Mouse (Mus musculus) MEL-GATA-1-ER (cell line): ENCODE results near the gene Smarcd1.
"Not testable (repeated sequence)": the region's sequence is repeated elsewhere in the genome, so short reads cannot be mapped to it uniquely, and the experiment has no call there.

Source experiments
- DNase-seq: peaks from one replicate; pipeline ENCODE4 v3.0.0-alpha.2; 2012; ENCODE audit warnings: low read depth; ENCODE audit errors: extremely low read depth

The Smarcd1 gene

DNA sequence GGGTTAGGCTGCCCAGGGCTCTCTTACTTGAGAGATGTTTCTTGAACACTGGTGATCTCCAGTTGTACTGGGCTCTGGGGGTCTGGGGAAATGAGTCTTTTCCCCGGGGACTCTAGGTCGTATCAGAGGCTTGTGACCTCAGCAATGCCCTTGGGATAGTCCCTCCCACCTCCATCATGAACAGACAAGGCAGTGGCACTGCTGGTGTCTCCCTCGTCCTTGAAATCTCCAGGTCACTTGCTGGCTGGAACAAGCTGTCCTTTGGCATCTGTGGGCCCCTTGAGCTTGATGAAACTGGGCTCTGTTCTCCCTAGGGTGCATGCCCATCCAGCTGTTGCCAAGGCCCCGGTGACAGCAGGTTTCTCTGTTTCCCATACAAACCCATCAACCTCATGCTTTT lies 12.3 kb downstream of the Smarcd1 start:
- no peak for DNase-seq

DNA sequence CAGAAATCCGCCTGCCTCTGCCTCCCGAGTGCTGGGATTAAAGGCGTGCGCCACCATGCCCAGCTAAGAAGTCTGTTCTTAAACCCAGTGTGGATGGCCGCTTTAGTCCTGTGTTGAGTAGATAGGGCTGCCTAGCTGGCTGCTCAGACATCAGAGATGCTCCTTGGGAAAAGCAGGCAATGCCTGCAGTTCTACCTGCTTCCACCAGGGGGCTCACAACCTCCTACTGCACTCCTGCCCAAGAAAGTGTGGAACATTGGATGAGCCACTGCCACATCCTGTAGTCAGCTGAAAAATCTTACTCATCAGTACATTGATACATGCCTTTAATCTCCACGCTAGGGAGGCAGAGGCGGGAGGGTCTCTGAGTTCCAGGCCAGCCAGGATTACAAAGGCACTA lies 12.9 kb downstream of the Smarcd1 start:
- DNase-seq = peak; percentile 82

DNA sequence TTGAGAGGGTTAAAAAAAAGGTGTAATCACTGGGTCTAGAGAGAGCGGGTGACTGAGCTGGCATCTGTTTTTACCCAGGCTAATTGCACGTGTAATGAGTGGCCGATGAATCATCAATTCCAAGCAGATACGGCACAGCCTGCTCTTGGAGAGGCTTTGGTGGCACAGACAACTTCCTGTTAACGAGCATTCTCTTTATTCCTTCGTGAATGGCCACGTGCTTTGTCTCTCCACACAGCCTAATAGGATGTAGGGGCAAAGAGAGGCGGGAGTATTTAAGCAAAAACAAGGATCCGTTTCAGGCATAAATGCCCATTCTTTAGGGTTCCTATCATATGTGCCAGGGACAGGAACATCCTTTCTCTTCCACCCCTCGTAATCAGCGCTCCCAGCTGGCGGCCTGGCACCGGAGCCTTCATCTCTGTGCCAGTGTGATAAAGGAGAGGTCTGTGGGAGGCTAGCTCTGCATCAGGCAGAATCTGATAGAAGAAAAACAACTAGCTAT lies 13.5 kb downstream of the Smarcd1 start:
- peak; percentile 59 for DNase-seq

DNA sequence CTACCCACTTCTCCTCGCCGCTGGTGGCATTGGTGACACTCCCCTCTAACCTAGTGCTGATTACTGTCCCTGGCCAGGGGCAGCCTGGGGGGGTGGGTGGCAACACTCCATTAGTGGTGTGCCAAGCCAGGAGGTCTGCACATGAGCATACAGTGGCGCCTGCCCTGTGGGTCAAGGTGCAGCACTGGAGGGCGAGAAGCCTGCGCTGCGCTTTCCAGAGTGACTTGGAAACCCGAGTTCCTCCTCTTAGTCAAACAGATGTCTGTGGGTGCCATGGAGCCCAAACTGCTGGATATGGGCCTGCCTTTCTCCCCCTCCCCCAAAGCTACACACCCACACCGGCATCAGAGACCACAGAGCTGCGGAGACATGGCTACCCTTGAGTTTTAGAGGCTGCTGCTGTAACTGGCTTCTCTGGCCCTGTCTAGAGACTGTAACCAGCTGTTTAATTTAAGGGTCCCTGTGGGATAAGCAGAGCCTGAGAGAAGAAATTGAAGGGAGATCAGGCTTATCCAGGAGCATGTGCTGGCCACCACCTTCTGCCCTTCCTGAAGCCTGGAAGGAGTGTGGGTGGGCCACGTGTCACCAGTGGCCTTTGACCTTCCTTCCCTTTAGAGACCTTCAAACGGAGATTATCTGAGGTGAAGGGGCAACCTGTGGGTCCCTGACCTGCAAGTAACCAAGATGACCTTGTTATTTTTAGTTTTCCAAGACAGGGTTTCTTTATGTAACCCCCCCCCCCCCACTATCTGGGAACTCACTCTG lies 14.2 kb downstream of the Smarcd1 start:
- no peak for DNase-seq

DNA sequence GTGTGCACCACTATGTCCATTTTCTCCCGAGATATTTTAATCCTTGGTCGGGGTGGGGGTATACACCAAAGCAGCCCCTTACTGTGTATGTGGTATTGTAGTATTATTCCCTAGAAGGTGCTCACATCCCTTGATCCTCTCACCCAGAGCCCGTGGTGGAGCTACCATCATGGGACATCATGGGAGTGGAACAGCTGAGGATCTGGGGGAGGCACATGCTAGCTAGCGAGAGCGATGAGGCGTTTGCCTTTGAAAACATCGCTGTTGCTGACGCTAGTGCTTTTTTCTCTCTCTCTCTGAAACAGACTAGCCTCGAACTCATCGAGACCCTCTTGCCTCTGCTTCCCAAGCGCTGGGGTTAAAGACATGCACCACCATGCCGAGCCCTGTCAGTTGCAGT lies 14.9 kb downstream of the Smarcd1 start:
- DNase-seq = no peak

DNA sequence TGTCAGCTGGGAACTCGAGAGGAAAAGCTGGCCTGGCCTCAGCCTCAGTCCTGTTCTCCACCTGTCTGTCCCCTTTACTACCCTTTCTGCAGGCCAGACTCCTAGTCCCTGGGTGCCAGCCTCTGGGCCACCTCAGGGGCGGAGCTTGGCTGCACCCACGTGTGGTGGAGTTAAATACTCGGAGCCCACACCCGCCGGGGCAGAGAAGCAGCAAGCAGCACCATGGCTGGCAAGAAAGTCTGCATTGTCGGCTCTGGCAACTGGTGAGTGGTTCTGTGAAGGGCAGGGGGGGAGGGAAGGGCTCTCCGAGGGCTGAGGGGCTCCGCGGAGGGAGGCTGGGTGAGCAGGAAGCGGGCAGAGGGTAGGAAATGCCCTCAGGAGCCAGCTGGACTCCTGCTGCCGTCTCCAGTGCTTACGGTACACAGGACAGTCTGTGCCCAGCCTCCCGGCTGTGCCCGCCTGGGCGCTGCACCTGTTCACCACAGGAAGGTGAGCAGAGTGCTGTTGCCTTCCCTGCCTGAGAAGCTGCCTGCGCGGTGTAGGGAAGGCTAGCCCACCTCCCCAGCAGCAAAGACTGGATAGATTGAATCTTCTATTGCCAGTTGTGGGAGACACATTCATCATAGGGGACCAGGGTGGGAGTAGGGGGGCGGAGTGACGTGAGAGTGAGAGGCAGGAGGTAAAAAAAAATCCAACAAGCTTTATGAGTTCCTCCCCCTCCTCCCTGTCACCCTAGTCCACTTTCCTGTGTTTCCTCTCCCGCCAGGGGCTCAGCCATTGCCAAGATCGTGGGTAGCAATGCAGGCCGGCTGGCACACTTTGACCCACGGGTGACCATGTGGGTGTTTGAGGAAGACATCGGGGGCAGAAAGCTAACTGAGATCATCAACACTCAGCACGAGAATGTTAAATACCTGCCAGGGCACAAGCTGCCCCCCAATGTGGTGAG lies 15.7 kb downstream of the Smarcd1 start, which contains the start of gene Gpd1:
TSS of gene Gpd1 (plus strand) at position 130 of the 949 bp plus-strand sequence.
- DNase-seq = no peak

DNA sequence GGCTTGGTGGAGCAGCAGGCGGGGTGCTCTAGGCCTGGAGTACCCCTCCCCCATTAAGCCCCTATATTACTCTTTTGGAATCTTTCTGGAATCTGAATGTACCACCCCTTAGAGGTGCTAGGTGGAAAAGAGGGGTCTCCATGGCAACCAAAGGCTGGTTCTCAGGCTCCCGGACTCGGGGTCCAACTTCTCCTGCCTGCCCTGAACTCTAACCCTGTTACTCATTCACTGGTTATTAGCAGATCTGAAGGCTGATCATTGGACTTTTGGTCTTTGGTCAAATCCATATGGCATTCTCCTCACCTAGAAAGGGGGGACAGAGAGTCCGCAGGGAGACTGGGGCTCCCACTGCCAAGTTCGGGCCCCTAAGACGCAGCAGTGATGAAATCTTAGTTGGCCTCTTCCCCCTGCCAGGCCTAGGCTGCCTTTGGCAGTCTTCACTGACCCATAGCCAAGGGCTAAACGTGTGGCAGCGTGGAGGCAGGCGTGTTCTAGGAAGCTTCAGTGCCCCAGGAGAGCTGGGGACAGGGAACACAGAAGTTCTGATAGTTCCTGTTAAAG lies 16.6 kb downstream of the Smarcd1 start:
- no peak for DNase-seq

DNA sequence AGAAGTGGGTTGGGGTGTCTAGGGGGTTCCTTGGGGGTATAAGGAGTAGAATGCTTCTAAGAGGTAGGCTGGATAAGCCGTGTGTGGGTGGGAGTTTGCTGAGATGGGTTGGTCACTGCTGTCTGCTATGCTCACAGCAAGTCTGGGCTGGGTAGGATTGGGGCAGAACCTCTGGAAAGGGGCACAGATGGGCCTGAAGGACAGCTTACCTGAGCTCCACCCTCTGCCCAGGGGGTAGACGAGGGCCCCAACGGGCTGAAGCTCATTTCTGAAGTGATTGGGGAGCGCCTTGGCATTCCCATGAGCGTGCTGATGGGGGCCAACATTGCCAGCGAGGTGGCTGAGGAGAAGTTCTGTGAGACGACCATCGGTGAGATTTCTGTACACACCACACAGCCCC lies 17.9 kb downstream of the Smarcd1 start:
- no peak for DNase-seq

DNA sequence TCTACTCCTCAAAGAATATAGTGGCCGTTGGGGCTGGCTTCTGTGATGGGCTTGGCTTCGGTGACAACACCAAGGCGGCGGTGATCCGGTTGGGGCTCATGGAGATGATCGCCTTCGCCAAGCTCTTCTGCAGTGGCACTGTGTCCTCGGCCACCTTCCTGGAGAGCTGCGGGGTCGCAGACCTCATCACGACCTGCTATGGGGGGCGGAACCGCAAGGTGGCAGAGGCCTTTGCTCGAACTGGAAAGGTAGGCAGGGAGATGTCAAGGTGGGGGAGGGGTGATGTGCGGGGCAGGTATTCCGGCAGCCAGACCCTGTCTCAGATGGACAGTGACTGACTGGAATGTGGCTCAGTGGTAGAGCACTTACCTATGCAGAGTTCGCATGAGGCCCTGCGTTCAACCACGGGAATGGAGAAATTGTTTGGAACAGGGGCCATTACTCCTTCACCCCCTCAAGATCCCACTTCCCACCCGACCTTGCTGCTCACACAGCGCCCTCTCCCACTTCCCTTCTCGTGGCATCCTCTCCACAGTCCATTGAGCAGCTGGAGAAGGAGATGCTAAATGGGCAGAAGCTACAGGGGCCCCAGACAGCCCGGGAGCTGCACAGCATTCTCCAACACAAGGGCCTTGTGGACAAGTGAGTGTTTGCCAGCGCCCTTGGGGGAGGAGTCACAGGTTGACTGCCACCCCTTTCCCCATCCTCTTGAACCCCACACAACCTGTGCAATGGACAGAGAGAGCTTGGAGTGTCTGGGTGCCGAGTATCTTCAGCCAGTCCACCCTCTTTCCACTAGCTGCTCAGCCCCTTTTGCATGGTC lies 20.2 kb downstream of the Smarcd1 start:
- no peak for DNase-seq

DNA sequence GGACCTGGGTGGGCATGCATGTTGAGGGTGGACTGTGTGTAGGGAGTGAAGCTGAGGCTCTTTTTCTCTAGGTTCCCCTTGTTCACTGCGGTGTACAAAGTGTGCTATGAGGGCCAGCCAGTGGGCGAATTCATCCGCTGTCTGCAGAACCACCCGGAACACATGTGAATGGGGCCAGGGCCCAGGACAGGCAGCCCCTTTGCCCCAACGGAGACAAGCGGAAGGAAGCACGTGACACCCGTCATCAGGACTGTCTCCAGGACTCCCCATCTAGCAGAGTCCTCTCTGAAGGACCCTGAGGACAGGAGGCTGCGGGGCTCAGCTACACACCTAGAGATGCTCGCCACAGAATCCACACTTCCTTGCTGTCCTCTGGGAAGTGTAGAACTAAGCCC lies 21.2 kb downstream of the Smarcd1 start:
- DNase-seq = no peak

DNA sequence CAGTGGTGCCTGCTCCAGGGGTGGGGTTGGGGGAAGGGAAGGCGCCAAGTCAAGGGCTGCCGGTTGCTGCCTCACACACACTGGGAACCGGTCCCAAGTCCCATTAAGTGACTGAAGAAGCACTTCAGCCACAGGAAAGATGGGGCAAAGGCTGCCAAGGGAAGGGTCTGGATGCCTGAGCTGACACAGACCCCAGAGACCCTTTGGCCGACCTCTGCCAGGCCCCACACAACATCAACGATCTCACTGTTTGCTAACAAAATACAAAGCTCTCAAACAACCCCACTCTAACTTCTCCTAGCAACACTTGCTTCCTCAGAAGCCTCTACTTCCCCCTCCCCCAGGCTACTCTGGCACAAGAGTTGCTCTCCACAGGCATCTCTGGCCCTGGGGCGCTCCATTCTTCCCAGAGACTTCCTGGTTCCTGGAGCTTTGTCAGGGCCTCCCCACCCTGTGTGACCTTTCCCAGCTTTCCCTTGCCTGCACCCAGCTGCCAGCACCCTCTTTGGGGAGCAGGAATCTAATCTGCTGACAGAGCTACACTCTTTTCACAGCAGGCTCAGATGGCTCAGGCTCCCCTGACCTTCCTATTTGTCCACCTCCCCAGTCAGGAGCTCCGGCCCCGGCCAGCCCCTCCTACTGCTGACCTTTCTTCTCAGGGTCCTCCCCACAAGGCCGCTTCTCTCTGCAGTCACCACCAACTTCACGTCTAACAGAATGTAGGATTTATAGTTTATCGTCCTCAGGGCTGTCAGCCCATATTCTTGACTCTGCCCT lies 21.8 kb downstream of the Smarcd1 start:
- DNase-seq = peak; percentile 46

DNA sequence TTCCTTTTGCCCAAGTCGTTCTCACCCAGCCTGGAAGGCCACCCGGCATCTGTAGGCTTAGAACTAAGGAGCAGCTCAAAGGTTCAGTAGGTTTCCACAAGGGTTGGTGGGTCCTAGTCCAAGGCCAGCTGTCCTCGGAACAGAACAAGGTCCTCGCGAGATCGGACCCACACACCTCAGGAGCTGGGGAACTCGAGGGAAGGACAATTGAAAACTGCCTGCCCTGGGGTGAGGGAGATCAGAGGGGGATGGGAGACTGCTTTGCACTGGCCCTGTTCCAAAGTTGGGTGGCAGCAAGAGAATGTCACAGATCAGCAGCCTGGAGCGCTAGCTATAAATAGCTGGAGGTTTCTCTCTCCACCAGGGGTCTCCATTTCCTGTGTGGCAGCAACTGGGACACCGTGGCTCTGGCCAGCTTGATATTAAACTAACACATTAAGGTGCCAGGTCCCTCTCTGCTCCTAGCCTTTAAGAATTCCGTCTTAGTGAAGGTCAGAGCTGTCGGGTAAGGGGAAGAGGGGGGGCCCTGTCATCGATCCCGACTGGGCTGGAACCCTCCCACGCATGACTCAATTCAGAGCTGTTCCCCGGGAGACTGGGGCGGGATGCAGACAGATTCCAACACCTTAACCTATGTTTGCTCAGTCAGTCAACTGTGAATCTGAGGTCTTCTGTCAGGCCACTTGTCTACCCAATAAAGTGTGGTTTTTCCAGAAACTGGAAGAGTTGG lies 22.5 kb downstream of the Smarcd1 start:
- peak; percentile 68 for DNase-seq

DNA sequence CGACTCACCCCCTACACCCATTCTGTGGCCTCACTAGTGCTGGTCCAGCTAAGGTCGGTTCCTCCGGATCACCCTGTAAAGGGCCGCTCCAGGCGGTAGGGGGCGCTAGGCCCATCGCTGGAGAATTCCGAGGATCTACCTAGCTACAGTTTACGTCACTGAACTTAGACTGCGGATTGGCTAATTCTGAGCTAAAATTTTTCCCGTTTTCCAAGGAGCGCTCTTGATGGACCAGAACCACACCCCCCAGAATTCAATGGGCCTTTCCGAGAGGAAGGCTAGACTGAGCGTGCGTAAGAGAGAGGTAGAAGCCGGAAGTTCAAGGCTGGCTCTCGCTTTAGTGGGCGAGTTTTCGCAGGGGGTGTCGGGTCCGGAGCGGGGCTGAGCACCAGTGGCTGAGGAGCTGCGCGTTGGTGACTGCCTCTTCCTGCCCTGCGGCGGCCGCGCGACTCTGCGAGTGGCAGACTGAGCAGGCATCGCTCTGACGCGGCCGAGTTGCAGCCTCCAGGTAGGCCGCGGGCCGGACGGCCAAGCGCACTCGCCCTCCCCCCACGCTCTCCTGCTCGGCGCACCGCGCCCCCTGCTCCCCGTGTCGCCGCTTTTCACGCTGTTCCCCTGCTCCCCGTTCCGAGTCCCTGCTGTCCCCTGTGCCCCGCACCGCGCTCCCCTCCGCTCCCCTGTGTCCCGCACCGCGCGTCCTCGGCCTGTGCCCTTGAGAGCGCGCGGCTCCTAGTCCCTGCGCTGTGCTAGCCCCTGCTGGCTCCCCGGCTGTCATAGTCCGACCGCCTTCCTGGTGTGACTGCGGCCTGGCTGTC lies 23.6 kb downstream of the Smarcd1 start, which contains the start of gene Cox14:
TSS of gene Cox14 (plus strand) at position 278 of the 815 bp plus-strand sequence.
- peak; percentile 100 for DNase-seq

DNA sequence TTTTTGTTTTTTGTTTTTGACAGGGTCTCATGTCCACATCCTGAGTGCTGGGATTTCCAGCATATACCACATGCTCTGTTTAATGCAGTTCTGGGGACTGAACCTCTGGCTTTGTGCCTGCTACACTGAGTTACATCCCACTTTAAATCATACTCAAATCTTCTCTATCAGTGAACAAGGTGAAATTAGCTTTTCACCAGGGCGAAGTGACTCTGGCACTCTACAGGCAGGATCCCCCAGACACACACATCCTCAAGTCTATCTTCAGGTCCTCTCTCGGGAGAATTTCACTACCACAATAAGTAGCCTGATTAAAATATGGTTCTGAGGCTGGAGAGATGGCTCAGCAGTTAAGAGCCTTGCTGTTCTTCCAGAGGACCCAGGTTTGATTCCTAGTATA lies 24.6 kb downstream of the Smarcd1 start:
- DNase-seq = no peak

DNA sequence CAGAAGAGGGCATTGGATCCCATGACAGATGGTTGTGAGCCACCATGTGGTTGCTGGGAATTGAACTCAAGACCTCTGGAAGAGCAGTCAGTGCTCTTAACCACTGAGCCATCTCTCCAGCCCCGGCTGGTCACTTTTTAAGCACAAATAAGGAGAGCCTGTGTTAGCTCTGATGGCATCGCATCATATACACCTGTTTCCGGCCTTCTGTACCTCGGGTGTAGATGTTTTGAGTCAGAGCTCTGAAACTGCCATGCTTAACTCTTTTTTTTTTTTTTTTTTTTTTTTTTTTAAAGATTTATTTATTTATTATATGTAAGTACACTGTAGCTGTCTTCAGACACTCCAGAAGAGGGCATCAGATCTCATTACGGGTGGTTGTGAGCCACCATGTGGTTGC lies 25.1 kb downstream of the Smarcd1 start:
- DNase-seq = not testable (repeated sequence)

DNA sequence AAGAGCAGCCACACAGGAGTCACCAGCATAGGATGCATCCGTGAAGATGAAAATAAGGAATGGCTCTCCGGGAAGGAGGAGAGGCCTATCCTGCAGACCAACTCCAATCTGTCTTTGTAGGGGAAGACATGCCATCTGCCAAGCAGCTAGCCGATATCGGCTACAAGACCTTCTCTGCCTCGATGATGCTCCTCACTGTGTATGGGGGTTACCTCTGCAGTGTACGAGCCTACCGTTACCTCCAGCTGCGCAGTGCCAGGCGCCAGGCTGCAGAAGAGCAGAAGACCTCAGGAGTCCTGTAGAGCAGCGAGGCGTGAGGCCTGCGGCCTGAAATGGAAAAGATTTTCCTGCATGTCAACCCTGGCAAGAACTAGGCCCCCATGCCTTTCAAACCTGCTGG lies 25.6 kb downstream of the Smarcd1 start:
- no peak for DNase-seq

DNA sequence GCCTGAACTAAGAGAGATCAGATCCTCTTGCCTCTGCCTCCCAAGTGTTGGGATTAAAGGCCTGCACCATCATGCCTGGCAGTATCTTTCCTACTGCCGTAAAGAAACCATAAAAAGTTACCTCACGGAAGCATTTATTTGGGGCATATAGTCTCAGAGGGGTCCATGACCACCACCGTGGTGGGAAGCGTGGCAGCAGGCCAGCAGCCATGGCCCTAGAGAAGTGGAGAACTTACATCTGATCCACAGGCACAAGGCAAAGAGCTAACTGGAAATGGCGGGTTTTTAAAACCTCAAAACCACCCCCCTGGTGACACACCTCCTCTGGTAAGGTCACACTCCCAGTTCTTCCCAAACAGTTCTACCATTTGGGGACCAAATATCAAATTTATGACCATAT lies 26.3 kb downstream of the Smarcd1 start:
- no peak for DNase-seq

DNA sequence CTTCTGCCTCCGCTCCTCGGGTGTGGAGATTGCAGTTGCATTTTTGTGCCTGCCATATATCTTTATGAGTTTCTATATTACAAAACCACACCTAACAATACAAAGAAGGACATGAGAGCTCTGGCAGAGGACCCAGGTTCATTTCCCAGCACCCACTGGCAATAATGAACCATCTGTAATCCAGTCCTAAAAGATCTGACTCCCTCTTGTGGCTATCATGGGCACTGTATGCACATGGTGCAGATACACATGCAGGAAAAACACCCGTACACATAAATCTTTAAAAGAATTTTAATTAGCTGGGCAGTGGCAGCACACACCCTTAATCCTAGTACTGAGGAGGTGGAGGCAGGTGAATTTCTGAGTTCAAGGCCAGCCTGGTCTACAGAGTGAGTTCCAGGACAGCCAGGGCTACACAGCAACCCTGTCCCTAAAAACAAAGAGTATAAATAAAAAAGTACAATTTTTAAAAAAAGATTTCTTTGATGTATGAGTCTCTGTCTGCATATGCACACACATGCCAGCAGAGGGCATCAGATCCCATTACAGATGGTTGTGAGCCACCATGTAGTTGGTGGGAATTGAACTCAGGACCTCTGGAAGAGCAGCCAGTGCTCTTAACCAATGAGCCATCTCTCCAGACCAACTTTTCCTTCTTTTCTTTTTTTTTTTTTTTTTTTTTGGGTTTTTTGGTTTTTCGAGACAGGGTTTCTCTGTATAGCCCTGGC lies 27.3 kb downstream of the Smarcd1 start:
- DNase-seq = no peak
